Mouse (Mus musculus): ENCODE results near the gene Tpsb2.

Tpsb2 gene

GRCm38 (mm10) chr17:25366005-25366404, at the start of gene Tpsb2:
Gene Tpsb2 (plus strand): TSS chr17:25366305.
- DNase-seq (ENCODE audit: low spot score), result no peak

- DNase-seq (ENCODE audit: low spot score), result no peak
Measured at GRCm38 (mm10) chr17:25318354-25318753, 47.8 kb upstream of the Tpsb2 start, which contains the start of gene Prss29. Gene Prss29 (plus strand): TSS chr17:25318654.

DNA sequence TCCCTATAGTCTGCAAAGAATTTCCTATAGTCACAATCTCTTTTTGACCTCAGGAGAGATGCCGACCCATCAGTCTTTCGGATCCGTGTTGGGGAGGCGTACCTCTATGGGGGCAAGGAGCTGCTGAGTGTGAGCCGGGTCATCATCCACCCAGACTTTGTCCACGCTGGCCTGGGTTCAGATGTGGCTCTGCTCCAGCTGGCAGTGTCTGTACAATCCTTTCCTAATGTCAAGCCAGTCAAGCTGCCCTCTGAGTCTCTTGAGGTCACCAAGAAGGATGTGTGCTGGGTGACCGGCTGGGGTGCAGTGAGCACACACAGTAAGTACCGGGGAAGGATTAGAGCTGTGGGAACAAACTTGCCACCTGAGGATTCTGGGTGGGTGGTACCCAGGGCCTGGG, 45.3 kb upstream of the Tpsb2 start:
- DNase-seq (ENCODE audit: low spot score), result no peak

GRCm38 (mm10) chr17:25322930-25323329, 43.2 kb upstream of the Tpsb2 start:
- no peak for DNase-seq (ENCODE audit: low spot score)

GRCm38 (mm10) chr17:25332321-25332720, 33.8 kb upstream of the Tpsb2 start:
- no peak for DNase-seq (ENCODE audit: low spot score)

DNA sequence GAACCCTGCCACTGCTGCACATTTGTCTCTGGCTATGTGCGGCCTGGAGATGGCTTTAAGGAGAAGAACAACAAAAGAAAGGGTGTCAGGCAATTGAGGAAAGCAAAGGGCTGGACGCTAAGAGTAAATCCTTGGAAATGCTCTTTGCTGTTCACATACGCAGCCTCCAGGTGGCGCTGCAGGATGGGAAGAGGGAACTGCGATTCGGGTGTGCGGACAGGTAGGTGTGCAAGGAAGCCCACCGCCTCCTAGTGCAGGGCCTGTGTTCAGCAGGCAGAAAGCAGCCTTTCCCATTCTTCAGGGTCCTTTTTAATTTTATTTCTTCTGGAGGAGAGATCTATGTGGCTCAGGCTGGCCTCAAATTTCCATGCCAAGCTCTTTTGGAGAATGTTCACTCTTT, 32.2 kb upstream of the Tpsb2 start:
- peak; percentile 57 for DNase-seq (ENCODE audit: low spot score)

- DNase-seq (ENCODE audit: low spot score), result no peak
Measured at GRCm38 (mm10) chr17:25338218-25338617, 27.9 kb upstream of the Tpsb2 start.

DNA sequence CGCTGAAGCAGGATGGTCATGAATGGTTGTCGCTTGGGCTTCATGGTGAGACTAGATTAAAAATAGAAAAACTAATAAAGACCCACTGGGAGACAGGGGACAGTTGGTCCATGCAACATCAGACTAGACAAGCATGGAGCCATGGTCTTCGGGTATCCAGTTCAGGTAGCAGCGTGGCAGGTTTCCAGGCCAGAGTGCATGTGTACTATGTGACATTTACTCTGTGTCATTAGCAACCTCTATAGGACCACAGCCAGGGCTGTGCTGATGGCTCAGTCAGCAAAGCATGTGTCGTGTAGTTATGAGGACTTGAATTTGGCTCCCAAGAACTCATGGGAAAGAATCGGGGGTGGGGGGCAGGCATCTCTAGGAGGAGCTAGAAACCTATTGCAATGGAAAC, 26.1 kb upstream of the Tpsb2 start:
- no peak for DNase-seq (ENCODE audit: low spot score)

DNA sequence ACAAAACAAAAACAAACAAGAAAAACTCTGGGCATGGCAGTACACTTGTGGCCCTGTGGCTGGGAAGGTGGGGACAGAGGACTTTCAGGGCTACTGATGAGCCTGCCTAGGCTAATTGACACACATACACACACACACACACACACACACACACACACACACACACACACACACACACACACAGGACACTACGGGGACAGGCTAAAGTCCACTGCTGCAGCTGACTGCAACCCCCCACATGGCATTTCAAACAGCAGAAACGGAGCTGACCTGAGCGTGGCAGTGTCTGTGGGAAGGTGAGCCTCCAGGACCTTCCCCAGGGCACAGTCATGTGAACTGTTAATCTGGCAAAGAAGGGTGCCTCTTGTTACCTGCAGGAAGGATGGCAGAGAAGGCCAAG, 24.6 kb upstream of the Tpsb2 start:
- DNase-seq (ENCODE audit: low spot score), result no peak

DNA sequence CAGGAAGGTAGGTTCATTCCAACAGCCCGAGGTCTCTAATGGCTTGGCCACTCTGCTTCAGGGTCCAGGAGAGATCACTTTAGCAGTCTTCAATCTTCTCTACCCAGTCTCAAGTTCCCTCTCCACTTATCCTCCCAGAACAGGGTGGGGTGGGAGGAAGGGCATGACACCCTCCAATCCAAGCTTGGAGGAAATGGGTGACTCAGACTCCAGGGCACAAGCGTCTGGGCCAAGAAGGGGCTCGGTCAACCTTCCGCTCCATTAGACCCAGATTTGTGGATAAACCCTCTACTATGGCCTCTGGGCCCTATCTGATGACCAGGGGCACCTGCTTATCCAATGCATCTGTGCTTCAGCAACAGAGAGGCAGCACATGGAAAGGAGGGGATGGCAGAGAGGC, 20.6 kb upstream of the Tpsb2 start, which contains the start of gene Tpsab1:
Gene Tpsab1, minus strand, starts transcription at position 101 of the 400 bp plus-strand sequence.
- no peak for DNase-seq (ENCODE audit: low spot score)

- DNase-seq (ENCODE audit: low spot score), result no peak
Measured at GRCm38 (mm10) chr17:25361291-25361690, 4.8 kb upstream of the Tpsb2 start.

- peak; percentile 50 for DNase-seq (ENCODE audit: low spot score)
Measured at GRCm38 (mm10) chr17:25363726-25364125, 2.4 kb upstream of the Tpsb2 start.

DNA sequence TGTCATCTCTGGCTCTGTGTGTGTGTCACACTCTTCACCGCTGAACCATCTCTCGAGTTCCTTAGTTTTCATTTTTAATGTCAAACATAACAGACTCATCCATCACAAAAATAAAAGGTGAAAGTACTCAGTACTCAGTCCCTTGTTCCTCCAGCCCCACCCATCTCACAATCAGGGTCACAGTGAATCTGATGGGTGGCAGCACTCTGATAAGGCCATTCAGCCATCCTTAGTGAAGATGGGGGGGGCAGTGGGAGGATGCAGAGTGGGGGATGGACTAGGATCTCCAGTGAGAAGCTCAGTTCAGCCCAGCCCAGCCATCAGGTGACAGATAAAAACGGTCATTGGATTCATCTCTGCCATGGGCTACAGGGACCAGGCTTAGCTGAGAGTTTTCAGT, 2.9 kb downstream of the Tpsb2 start, which contains the start of gene Tpsg1:
Gene Tpsg1, plus strand, starts transcription at position 301 of the 400 bp plus-strand sequence.
- no peak for DNase-seq (ENCODE audit: low spot score)

DNA sequence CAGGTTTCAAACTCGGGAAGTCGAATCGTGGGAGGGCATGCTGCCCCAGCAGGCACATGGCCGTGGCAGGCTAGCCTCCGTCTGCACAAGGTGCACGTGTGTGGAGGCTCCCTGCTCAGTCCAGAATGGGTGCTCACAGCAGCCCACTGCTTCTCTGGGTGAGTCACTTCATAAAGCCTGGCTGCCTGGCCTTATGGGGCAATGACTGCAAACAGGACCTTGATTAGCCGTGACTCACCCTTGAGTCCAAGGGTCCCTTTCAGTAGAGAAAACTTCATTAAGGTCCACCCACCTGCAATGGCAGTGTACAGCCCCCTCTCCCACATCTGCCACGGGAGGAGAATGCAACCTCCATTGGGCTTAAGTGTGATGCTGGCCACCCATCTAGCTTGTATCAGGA, 6.4 kb downstream of the Tpsb2 start:
- DNase-seq (ENCODE audit: low spot score), result no peak

DNA sequence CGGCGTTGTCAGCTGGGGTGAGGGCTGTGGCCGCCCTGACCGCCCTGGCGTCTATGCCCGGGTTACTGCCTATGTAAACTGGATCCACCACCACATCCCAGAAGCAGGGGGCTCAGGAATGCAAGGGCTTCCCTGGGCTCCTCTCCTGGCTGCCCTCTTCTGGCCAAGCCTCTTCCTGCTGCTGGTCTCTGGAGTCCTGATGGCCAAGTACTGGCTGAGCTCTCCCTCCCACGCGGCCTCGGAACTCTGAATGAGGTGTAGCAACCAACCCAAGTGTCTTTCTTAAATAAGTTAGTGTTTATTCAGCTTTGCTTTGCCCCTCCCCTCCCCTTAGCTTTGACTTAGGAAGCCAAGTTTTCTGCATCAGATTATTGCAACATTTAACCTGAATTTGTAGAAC, 7.9 kb downstream of the Tpsb2 start:
- no peak for DNase-seq (ENCODE audit: low spot score)

GRCm38 (mm10) chr17:25394526-25394925, 28.4 kb downstream of the Tpsb2 start:
- DNase-seq (ENCODE audit: low spot score), result no peak

- DNase-seq (ENCODE audit: low spot score), result peak; percentile 79
Measured at GRCm38 (mm10) chr17:25397804-25398519, 31.9 kb downstream of the Tpsb2 start.

DNA sequence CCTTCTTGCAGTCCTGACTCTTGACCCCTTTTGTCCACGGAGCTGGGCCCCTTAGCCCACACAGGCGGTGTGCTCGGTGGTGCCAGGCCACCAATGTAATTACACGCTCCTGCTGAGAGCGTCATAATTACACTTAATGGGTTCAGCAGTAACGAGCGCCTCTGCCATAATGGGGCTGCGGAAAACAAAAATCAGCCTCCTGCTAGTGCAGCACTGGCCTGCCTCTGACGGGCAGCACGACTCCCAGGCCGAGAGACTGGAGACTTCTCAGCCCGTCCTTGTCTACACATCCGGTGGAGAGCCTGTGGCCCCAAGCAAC, 32.4 kb downstream of the Tpsb2 start:
- DNase-seq (ENCODE audit: low spot score), result no peak

GRCm38 (mm10) chr17:25400443-25400842, 34.3 kb downstream of the Tpsb2 start:
- DNase-seq (ENCODE audit: low spot score), result peak; percentile 42

DNA sequence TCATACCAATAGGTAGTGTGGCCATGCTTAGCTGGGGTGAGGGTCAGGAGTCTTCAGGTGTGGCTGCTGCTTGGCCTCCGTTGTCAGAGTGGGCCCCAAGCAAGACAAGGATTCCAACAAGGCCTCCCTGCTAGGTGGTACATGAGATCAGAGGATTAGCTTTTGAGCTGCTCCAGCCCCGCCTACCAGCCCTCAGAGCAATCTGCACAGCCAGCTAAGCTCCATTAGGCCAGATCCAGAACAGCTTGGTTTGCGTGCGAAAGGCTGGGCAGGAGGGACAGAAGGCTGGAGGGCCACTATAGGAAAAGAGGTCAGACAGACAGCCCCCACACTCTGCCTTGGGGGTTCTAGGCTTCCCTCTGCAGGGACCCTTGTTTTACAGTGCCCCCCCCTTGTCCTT, 35.4 kb downstream of the Tpsb2 start:
- DNase-seq (ENCODE audit: low spot score), result no peak

- DNase-seq (ENCODE audit: low spot score), result no peak
Measured at GRCm38 (mm10) chr17:25402224-25402623, 36.1 kb downstream of the Tpsb2 start.

DNA sequence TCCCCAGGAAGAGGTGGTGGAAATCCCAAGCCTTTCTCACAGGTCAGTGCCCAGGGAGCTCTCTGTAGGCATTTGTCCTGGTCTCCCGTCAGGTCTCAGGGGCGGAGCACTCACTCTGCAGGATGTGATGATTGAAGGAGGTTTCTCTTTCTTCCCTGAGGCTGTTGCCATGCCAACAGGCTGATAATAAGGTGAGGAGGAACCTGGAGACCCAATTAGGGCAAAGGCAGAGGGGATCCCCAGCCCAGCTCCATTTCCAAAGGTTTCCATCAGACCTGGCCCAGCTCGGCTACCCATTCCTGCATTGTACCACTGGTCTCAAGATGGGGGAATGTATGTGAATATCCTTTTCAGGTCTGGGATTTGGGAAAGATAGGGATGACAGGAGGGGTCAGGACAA, 38.1 kb downstream of the Tpsb2 start:
- no peak for DNase-seq (ENCODE audit: low spot score)

DNA sequence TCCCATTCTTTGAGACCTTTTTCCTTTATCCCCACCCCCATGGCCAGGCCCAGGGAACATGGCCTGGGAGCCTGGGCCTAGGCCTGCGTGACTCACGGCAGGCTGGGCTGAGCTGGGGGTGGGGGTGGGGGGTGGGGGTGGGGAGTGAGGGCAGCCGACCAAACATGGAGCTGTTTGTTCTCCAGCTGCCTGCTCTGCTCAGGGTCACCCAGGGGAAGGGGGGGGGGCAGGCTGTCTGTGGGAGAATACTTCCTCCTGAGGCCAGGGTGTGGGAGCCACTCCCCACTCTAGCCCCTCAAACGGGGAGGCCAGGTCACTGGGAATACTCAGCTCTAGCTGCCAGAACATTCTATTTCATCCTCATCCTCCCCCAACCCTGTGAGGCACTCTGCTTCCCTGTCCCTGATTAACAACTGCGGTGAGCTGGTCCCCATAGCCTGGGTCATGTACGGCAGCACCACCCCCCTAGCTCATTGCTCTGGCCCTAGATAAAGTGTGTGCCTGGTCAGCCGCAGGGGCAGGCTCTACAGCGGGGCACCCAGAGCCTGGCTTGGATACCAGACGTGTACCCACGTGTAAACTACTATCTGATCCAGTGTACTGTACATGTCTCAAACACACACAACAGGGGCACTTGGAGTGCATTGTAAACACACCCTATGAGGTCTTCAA, 39.3 kb downstream of the Tpsb2 start:
- DNase-seq (ENCODE audit: low spot score), result no peak

DNA sequence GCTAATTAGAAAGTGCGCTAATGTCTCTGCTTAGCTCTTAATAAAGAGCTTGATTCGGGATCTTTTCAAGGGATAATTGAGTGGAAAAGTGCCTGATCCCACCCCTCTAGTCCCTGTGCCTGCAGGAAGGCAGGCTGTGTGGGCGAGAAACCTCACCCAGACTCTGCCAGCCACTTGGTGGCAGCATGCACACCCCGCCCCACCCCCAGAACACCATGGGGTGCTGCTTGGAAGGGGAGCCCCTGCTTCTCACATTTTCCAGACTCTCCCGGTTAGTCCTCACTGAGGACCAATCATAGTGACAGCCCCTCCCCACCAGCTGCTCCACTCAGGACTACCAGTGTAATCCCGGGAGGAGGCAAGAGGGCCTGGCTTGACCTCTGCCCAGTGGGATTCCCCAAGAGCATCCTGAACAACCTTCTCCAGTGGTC, 39.9 kb downstream of the Tpsb2 start:
- DNase-seq (ENCODE audit: low spot score), result no peak
